Mouse (Mus musculus) ES-E14 (cell line): Measurements from ENCODE around the gene Lrmp.

ENCODE experiments used
- CHD2 ChIP-seq: IDR thresholded peaks from 2 replicates; pipeline ENCODE4 v1.6.1; 2014; ENCODE audit warnings: mild to moderate bottlenecking, low read depth, low read length, inconsistent platforms
- HCFC1 ChIP-seq: IDR thresholded peaks from 2 replicates; pipeline ENCODE4 v1.6.1; 2012; ENCODE audit warnings: low read length, inconsistent platforms, borderline replicate concordance; ENCODE audit not compliant: insufficient read depth
- MAFK ChIP-seq: IDR thresholded peaks from 2 replicates; pipeline ENCODE4 v1.6.1; 2014; ENCODE audit warnings: mild to moderate bottlenecking, low read depth, low read length, inconsistent platforms; ENCODE audit not compliant: insufficient read depth
- ZC3H11A ChIP-seq: IDR thresholded peaks from 2 replicates; pipeline ENCODE4 v1.6.1; 2012; ENCODE audit warnings: low read depth, mild to moderate bottlenecking, inconsistent platforms, low read length, borderline replicate concordance
- ZNF384 ChIP-seq: IDR thresholded peaks from 2 replicates; pipeline ENCODE4 v1.6.1; 2012; ENCODE audit warnings: low read depth, low read length, inconsistent platforms

DNA sequence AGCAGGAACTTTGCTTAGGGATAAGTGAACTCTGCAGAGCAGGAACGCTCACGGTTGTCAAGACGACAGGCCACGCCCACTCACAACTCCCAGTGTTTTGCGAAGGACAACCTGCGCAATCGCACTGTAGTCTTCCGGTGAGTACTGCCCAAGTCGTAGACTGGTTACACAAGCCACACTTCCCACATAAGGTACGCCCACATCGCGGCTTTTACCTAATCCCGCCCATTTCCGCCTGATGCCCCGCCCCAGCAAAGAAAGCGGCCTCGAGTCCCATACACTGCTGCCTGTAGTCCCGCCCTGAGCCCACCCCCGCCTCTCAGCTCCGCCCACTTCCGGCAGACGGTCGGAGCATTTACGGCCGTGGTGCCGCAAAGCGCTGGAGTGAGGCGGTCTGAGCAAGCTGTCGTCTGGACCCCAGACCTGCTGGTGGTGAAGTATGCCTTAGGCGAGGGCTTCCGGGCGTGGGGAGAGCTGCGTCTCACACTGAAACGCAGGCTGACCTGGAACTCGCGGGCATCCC lies 95.4 kb downstream of the Lrmp start, which contains the start of the genes Casc1 and Etfrf1:
- no peak for TF ChIP-seq CHD2
- no peak for TF ChIP-seq MAFK
- no peak for TF ChIP-seq ZNF384
- peak; percentile 53; the same call in 1 of the 2 replicates for TF ChIP-seq HCFC1
- no peak for TF ChIP-seq ZC3H11A
